Mouse (Mus musculus) urinary bladder, postnatal 4 days (tissue): ENCODE data around the gene Zfp637.
"Not testable (repeated sequence)": the region's sequence is repeated elsewhere in the genome, so short reads cannot be mapped to it uniquely, and the experiment has no call there.

Experiments
- DNase-seq, 2 experiments: peaks; one replicate each; pipeline ENCODE4 v3.0.0; 2021 to 2022; ENCODE audit warnings: low spot score in 2 of 2

The Zfp637 gene

DNA sequence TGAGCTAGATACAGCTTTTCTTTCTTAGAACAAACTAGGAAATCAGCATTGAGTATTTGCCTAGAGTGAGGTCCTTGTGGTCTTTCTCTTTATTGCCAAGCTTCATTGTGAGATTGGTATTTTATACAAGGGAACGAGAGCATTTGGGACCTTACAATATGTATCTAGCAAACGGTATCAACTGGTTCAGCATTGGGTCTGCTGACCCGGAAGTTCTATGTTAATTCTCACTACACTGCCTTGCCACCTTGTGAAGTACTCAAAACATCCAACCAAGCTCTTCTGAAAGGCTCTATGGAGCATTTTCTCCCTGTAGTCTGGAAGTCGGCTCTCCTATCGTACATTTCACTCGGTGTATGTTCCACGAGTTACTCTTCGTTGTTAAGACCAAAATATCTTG, 22.8 kb downstream of the Zfp637 start:
- DNase-seq: no peak

DNA sequence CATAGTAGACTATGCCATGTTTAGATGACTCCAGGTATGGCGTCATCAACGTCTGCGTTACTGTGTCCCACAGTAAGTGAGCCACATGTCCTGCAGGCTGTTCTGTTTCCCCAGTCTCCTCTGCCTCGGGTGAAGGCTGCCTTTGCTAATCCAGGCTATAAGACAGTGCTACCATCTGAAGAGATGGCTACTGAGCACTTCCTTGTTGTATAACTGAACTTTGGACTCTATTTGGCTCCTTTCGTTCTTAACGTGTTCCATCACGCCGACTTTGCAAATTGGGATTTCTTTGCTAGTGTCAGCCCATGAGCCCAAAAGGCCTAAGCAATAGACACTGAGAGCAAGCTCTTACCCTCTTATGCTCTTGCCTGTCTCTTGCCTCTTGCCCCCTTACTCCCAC, 27.2 kb downstream of the Zfp637 start:
- DNase-seq: no peak

DNA sequence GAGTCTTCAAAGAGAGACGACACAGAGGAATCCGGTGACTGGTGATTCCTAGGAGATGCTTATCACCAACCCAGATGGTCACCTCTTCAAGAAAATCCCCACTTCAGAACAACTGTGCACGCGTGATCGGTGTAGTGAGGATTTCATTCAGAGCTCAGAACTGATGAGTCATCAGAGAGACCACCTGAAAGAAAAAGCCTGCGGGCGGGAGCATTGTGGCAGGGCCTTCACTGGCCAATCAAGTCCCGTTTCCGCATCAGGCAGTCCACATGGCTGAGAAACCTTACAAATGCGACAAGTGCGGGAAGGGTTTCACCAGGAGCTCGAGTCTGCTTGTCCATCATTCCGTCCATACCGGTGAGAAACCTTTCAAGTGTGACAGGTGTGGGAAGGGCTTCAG, 30.1 kb downstream of the Zfp637 start:
- DNase-seq: no peak

DNA sequence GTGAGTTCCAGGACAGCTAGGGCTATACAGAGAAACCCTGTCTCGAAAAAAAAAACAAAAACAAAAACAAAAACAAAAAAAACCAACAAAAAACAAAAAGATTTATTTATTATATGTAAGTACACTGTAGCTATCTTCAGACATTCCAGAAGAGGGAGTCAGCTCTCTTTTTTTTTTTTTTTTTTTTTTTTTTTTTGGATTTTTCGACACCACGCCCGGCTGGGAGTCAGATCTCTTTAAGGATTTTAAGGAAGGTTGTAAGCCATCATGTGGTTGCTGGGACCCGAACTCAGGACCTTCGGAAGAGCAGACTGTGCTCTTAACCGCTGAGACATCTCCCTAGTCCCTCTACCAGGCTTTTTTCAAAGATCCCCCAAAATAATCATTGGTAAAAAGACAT, 32.5 kb downstream of the Zfp637 start:
- DNase-seq: not testable (repeated sequence)

DNA sequence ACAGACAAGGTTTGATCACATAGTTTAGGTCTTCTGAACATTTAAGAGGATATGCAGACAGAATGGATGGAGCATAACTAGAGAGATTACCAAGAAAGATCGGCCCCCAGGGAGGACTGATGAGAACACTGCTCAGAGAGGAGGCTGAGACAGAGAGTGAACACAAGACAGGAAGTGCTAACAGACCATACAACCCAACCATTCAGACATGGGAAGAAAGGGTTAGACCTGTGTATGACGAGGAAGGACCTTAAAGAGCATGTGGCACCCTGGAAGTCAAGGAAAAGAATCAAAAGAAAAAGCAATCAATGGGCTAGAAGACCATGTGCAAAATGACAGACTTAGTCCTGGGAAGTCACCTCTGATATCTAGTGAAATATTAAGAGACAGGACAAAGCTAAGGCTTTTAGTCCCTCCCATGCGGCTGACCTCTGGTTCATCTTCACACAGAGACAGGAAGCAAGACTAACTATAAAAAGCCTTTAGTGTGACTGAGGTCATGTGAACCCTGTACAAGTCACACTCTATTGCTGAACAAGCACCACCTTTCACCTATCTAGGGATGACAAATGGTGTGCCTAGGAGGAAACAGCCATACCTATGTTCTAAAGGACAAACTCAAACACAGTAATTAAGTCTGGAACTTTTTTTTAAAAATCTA, 33.8 kb downstream of the Zfp637 start:
- no peak for DNase-seq

DNA sequence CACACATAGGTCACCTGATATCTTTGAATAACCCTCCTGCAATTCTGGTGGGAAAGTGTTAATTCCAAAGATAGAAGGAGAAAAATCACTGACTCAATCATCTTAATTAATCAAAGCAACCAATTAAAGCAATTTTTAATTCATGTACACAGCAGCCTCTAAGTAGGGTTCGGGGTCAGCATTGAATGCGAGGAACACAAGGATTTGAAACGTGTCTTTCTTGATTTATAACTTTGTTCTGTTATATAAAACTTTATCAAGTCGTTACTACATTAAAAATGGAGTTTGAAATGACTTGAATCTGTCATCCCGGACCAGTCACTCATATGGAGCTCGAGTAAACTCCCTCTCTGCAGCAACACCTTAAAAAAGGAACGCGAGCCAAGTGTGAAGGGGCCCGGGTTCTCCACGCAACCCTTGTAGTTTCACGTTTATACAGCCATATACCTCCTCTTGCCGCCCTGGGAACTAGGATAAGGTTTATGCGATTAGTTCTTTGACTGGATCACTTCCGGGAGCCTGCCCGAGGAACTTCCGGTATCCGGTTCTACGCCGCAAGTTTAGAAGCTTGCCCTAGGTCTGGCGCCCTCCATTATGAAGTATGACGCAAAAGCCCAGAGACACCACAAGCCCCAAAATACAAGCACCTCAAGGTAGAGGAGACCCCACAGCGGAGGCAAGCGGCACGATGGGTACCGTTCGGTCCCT, 37.9 kb downstream of the Zfp637 start:
- DNase-seq: peak in 1 of 2 experiments; percentile 80

DNA sequence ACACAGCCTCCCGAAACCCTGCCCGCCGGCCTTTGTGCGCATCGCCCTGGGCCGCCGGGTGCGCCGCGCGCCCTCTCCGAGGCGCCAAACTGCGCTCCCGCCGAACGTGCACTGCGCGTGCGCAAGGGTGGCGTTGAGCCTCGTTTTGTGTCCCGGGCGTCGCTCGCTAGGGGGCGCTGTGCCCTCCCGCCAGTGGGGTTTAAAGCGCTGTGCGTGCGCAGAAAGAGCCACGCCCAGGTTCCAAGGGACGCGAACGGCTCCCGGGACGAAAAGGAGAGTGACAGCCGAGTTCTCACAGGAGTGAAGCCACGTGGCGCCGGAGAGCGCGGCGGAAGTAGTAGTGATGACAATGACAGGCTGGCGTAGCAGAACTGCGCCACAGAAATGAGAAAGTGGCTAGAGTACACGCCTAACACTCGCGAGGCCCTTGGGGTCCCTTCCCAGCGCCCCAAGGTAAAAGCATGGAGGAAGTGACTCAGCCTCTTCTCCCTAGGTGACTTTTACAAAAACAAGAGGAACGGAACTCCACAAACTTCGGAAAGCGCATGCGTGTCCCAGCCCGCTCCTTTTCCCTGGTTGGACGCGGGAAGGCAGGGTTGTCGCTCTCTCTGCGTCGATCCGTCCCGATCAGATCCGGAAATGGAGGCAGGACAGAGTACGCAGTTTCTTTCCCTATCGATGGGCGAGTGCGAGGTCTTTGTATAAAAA, 38.6 kb downstream of the Zfp637 start:
- peak; percentile 98 to 99 for DNase-seq

DNA sequence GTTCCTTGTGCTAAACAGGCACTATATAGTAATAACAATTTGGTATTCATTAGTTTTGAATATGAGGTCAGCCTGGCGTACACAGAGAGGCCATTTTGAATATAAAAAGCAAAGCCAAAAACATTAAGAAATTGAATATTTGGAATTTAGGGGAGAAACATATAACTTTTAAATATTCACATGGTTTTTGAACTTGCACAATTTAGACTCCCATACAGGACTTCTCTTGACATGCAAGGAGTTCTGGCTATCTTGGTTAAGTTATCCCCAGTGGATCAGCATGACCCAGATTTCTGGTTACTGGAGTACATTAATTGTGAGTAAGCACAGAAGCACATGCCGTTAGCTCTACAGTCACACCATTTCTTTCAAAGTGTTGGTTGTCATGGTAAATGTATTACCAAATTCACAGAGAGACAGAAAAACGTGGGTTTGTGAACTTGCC, 39.4 kb downstream of the Zfp637 start:
- DNase-seq: no peak

DNA sequence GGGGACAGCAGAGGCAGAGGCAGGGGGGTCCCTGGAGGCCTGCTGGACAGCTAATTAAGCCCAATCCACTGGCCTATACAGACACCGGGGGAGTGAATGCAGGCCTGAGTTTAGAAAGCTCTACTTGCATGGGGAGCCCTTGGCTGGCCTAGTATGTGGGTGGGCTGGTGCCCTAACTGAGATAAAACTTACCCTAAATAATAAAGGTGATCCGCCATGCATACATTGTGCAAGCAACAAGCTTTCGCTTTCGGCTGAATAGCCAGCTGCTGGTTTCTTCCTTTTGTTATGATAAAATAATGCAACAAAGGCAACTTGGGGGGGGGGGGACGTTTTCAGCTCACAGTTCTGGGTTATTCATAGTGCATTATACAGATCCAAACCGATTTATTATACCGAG, 40.2 kb downstream of the Zfp637 start:
- DNase-seq: no peak

DNA sequence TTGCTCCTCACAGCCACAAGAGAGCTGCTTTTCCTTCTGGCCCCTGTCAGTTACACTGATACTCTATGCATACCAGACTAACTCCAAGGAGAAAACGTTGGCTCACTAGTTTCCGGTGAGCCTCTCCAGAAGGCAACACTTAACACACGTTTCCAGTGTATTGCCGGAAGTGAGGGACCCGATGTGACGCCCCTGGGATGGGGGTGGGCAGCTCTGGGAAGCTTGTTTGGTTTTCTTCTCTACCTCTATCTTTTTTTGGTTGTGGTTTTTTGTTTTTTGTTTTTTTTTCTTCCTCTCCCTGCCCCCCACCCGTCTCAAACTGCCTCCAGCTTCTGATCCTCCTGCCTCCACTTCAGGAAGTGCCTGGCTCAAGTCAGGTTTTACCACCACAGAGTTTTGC, 41.0 kb downstream of the Zfp637 start:
- no peak for DNase-seq

DNA sequence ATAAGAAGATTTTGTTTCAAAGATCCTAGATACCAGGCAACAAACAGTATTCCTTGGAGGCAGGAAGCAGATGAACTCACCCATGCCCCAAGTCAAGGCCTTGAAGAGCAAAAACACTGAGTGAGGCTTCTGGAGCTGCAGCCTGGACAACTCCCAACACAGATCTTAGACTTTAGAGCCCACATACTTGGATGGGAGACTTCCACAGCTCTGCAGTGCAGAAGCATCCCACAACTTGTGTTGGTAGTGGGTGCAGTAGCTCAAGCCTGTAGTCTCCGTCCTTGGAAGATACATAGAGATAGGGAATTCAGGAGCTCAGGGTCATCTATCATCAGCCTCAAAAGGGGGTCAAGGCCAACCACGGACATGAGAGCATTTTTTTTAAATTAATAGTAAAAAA, 45.0 kb downstream of the Zfp637 start:
- DNase-seq: no peak

DNA sequence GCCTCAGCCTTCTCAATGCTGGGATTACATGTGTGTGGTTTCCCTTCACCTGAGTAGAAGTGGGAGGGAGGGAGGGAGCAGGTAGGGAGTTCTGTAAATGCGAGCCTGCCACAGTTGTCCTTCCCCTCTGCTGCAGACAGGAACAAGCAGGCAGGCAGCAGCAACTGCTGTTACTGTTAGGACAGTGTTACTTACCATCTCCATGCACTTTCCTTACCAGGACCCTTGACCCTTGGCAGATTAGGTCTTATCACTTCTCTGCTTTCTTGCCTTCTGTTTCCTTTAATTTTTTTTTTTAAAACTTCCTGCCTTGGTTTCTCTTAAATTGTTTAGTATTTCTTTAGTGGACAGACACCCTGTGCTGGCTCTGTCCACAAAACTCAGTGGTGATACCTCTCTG, 47.1 kb downstream of the Zfp637 start:
- DNase-seq: no peak

DNA sequence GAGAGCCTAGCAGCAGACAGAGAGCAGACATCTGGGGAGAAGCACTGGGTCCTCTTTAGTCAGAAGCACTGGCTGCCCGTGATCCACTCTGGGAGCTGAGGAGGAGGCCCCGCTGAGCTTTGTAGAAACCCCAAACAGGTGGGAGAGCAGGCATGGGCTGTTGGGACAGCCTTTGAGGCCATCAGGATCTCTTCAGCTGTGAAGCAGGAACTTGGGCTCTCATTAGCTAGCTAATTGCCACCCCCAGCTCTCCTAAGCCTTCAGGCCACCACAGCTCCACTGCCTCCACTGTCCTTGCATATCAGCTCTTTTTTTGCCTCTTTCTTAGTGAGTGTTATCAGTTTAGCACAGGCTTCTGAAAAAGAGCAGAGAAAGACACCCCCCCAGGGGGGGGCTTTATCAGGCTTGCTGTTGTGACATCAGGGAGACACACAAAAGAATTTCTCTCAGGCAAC, 47.7 kb downstream of the Zfp637 start:
- no peak for DNase-seq

DNA sequence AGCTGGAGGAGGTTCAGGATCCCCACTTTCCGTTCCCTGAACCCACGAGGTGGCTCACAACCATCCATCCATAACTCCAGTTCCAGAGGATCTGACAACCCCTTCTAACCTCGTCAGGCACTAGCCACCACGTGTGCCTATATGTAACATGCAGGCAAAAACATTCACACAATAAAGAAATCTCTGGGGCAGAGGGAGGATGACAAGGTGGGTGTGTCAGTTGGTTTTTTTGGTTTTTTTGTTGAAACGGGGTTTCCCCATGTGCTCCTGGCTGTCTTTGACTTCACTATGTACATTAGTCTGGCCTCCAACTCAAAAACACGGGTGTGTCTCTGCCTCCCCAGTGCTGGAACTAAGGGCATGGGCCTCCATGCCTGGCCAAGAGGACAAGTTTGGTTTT, 49.3 kb downstream of the Zfp637 start:
- no peak for DNase-seq

DNA sequence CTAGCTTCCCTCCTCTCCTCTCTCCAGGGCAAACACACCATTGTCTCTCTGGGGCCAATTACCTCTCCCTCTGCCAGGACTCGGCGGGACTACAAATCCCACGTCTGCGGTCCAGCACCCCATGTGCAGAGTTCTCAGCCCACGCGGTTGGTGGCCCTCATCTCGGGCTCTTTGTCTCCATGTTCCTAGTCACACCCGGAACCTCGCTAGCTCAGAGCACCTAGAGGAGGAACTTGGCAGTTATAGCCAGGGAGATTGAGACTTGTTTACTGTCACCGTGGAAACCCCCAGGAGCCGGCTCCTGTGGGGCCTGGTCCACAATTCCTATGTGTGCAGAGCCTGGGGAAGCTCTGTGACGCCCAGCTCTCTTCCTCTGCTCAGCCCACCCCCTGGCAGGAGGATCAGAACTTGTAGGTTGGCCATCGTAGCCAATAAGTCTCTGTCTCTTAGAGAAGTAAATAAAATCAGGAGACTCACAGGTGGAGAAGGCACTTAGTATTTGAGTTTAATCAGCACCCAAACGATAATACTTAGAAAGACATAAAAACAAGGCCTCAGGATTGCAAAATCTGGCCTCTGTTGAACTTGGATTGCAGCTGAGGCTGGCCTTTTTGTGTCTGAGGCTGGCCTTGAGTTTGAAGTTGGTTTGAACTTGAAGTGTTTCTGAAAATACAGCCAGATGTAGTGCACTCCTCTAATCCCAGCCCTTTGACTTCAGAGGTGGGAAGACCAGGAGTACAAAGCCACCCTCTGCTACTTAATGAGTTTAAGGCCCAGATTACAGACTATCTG, 50.6 kb downstream of the Zfp637 start:
- no peak for DNase-seq

DNA sequence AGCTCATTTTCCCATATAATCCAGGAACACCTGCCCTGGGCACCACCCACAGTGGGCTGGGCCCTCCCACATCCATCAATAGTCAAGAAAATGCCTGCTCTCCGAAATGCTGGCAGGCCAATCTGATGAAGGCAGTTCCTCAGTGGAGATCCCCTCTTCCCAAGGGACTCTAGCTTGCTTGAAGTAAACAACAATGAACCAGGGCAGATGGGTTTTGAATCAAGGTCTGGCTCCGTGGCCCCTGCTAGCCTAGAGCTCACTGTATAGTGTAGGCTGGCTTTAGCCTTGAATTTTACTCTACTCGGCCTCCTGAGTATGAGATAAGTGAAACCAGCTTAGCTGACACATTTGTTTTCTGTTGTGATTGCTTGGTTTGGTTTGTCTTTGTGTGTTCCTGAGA, 51.4 kb downstream of the Zfp637 start:
- no peak for DNase-seq

DNA sequence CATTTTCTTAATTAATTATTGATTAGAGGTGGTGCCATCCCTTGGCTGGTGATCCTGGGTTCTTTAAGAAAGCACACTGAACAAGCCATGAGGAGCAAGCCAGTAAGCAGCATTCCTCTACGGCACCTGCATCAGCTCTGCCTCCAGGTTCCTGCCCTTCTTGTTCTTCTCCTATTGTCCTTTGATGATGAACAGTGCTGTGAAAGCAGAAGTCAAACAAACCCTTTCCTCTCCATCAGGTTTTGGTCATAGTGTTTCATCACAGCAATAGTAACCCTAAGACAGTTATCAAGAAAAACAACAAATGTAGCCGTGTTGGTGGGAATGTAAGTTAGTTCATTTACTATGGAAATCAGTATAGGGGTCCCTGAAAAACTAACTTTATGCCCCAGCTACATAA, 52.5 kb downstream of the Zfp637 start:
- DNase-seq: no peak
